Mouse (Mus musculus): ENCODE measurements at regions not wholly inside any gene's neighbourhood (a gene's known extent, or its start where the extent isn't known, plus 50 kb on each side); places are given as distances from the start of the nearest gene placed in this dataset.

- Histone ChIP-seq H3K79me3 (ENCODE audit: low read depth) (no peaks in the 10 kb centered on the region), H3K27me3 (ENCODE audit: control insufficient read depth, insufficient read depth, insufficient read length) (no peaks in the 10 kb centered on the region), H3K79me2 (ENCODE audit: control insufficient read depth, insufficient read depth) (no peaks in the 10 kb centered on the region), H3K4me3 (ENCODE audit: insufficient read depth, poor library complexity, severe bottlenecking) (no peak overlapping the region), H3K36me3 (ENCODE audit: control insufficient read depth, insufficient read depth) (no peaks in the 10 kb centered on the region), H3ac (ENCODE audit: control insufficient read depth, insufficient read length, low read depth) (no peak overlapping the region)
- no peak for TF ChIP-seq CEBPB (IDR thresholded peaks at IDR 0.05; ENCODE audit: low read depth)
- no peak for TF ChIP-seq CTCF (IDR thresholded peaks at IDR 0.05; ENCODE audit: control insufficient read depth, insufficient read depth, insufficient read length)
- TF ChIP-seq MAX (IDR thresholded peaks at IDR 0.05), result no peak
- TF ChIP-seq MYOD1 (IDR thresholded peaks at IDR 0.05; ENCODE audit: control insufficient read depth, insufficient read length, low read depth), result no peak
- TF ChIP-seq FOSL1 (IDR thresholded peaks at IDR 0.05; ENCODE audit: insufficient read depth, low read length, poor library complexity, severe bottlenecking), result no peak
- no peak for TF ChIP-seq USF1 (IDR thresholded peaks at IDR 0.05; ENCODE audit: low read depth)
- no peak for TF ChIP-seq MYOG (IDR thresholded peaks at IDR 0.05; ENCODE audit: control insufficient read depth, extremely low read depth, insufficient read length)
These were observed 743.0 kb upstream of the Lrrn3 start for GRCm38 (mm10) chr12:42229235-42229634.

- TF ChIP-seq USF1 (IDR thresholded peaks at IDR 0.05; ENCODE audit: low read depth) (no peak), MAX (IDR thresholded peaks at IDR 0.05) (no peak), MYOD1 (IDR thresholded peaks at IDR 0.05; ENCODE audit: control insufficient read depth, insufficient read length, low read depth) (no peak), CEBPB (IDR thresholded peaks at IDR 0.05; ENCODE audit: low read depth) (no peak), FOSL1 (IDR thresholded peaks at IDR 0.05; ENCODE audit: insufficient read depth, low read length, poor library complexity, severe bottlenecking) (no peak), CTCF (IDR thresholded peaks at IDR 0.05; ENCODE audit: control insufficient read depth, insufficient read depth, insufficient read length) (no peak), MYOG (IDR thresholded peaks at IDR 0.05; ENCODE audit: control insufficient read depth, extremely low read depth, insufficient read length) (no peak)
- Histone ChIP-seq H3ac (ENCODE audit: control insufficient read depth, insufficient read length, low read depth) (no peak overlapping the region), H3K27me3 (ENCODE audit: control insufficient read depth, insufficient read depth, insufficient read length) (no peaks in the 10 kb centered on the region), H3K36me3 (ENCODE audit: control insufficient read depth, insufficient read depth) (no peaks in the 10 kb centered on the region), H3K79me3 (ENCODE audit: low read depth) (no peaks in the 10 kb centered on the region), H3K79me2 (ENCODE audit: control insufficient read depth, insufficient read depth) (no peaks in the 10 kb centered on the region), H3K4me3 (ENCODE audit: insufficient read depth, poor library complexity, severe bottlenecking) (no peak overlapping the region)
These were observed 695.4 kb upstream of the Lrrn3 start for GRCm38 (mm10) chr12:42181646-42182045.

GRCm38 (mm10) chr12:42179947-42180669 lies 693.9 kb upstream of the Lrrn3 start:
- no peaks in the 10 kb centered on the region for H3K79me2 ChIP-seq (ENCODE audit: control insufficient read depth, insufficient read depth)
- no peaks in the 10 kb centered on the region for H3K36me3 ChIP-seq (ENCODE audit: control insufficient read depth, insufficient read depth)
- H3K79me3 ChIP-seq (ENCODE audit: low read depth), result no peaks in the 10 kb centered on the region
- TF ChIP-seq MYOD1 (IDR thresholded peaks at IDR 0.05; ENCODE audit: control insufficient read depth, insufficient read length, low read depth) (no peak), CTCF (IDR thresholded peaks at IDR 0.05; ENCODE audit: control insufficient read depth, insufficient read depth, insufficient read length) (no peak), MAX (IDR thresholded peaks at IDR 0.05) (no peak), CEBPB (IDR thresholded peaks at IDR 0.05; ENCODE audit: low read depth) (no peak), FOSL1 (IDR thresholded peaks at IDR 0.05; ENCODE audit: insufficient read depth, low read length, poor library complexity, severe bottlenecking) (no peak), USF1 (IDR thresholded peaks at IDR 0.05; ENCODE audit: low read depth) (no peak), MYOG (IDR thresholded peaks at IDR 0.05; ENCODE audit: control insufficient read depth, extremely low read depth, insufficient read length) (no peak)
- no peak overlapping the region for H3K4me3 ChIP-seq (ENCODE audit: insufficient read depth, poor library complexity, severe bottlenecking)
- H3K27me3 ChIP-seq (ENCODE audit: control insufficient read depth, insufficient read depth, insufficient read length), result no peaks in the 10 kb centered on the region
- H3ac ChIP-seq (ENCODE audit: control insufficient read depth, insufficient read length, low read depth), result no peak overlapping the region

GRCm38 (mm10) chr12:42147971-42148370 lies 661.7 kb upstream of the Lrrn3 start:
- Histone ChIP-seq H3K79me2 (ENCODE audit: control insufficient read depth, insufficient read depth) (no peaks in the 10 kb centered on the region), H3K36me3 (ENCODE audit: control insufficient read depth, insufficient read depth) (no peaks in the 10 kb centered on the region), H3K27me3 (ENCODE audit: control insufficient read depth, insufficient read depth, insufficient read length) (no peaks in the 10 kb centered on the region), H3K4me3 (ENCODE audit: insufficient read depth, poor library complexity, severe bottlenecking) (no peak overlapping the region), H3ac (ENCODE audit: control insufficient read depth, insufficient read length, low read depth) (no peak overlapping the region), H3K79me3 (ENCODE audit: low read depth) (no peaks in the 10 kb centered on the region)
- TF ChIP-seq USF1 (IDR thresholded peaks at IDR 0.05; ENCODE audit: low read depth), result no peak
- TF ChIP-seq FOSL1 (IDR thresholded peaks at IDR 0.05; ENCODE audit: insufficient read depth, low read length, poor library complexity, severe bottlenecking), result no peak
- TF ChIP-seq CTCF (IDR thresholded peaks at IDR 0.05; ENCODE audit: control insufficient read depth, insufficient read depth, insufficient read length), result no peak
- no peak for TF ChIP-seq CEBPB (IDR thresholded peaks at IDR 0.05; ENCODE audit: low read depth)
- TF ChIP-seq MAX (IDR thresholded peaks at IDR 0.05), result no peak

GRCm38 (mm10) chr12:42138694-42139442 lies 652.6 kb upstream of the Lrrn3 start:
- Histone ChIP-seq H3K79me3 (ENCODE audit: low read depth) (no peaks in the 10 kb centered on the region), H3K4me3 (ENCODE audit: insufficient read depth, poor library complexity, severe bottlenecking) (no peak overlapping the region), H3ac (ENCODE audit: control insufficient read depth, insufficient read length, low read depth) (no peak overlapping the region), H3K36me3 (ENCODE audit: control insufficient read depth, insufficient read depth) (no peaks in the 10 kb centered on the region), H3K79me2 (ENCODE audit: control insufficient read depth, insufficient read depth) (no peaks in the 10 kb centered on the region), H3K27me3 (ENCODE audit: control insufficient read depth, insufficient read depth, insufficient read length) (no peaks in the 10 kb centered on the region)
- TF ChIP-seq MYOG (IDR thresholded peaks at IDR 0.05; ENCODE audit: control insufficient read depth, extremely low read depth, insufficient read length), result no peak
- no peak for TF ChIP-seq MYOD1 (IDR thresholded peaks at IDR 0.05; ENCODE audit: control insufficient read depth, insufficient read length, low read depth)
- TF ChIP-seq CEBPB (IDR thresholded peaks at IDR 0.05; ENCODE audit: low read depth), result no peak
- no peak for TF ChIP-seq MAX (IDR thresholded peaks at IDR 0.05)
- TF ChIP-seq FOSL1 (IDR thresholded peaks at IDR 0.05; ENCODE audit: insufficient read depth, low read length, poor library complexity, severe bottlenecking), result no peak
- no peak for TF ChIP-seq CTCF (IDR thresholded peaks at IDR 0.05; ENCODE audit: control insufficient read depth, insufficient read depth, insufficient read length)
- TF ChIP-seq USF1 (IDR thresholded peaks at IDR 0.05; ENCODE audit: low read depth), result no peak

Measured in C2C12 (cell line).